In genomic region chr2:47857229-47857628, GRCm38 (mm10) we compare ENCODE assay signal across 15 mouse cellular contexts.
DNase-seq lines count a peak whose midpoint lies in the region; ATAC-seq lines count a peak whose summit lies in the region.
"Had no signal": no experiment of that assay in that cellular context is flagged by ENCODE, and none has a peak within 500 bp of the region (broad histone marks: within the 10 kb centered on the region; RNA-seq: fewer than 3 reads in every experiment).

No protein-coding gene starts in this region.

- peak; percentile 21 for DNase-seq in adrenal gland, adult 2 months
- no peak for DNase-seq in adrenal gland, adult 18-20 months (ENCODE audit: low spot score in 2 of 2)
- peak; percentile 8 to 9 for DNase-seq in heart, postnatal 10 days
- DNase-seq in heart, adult 11 months, result no peak
- peak; percentile 51 for DNase-seq in Muller cell, postnatal 12 days (ENCODE audit: inconsistent ontology term)
- DNase-seq in frontal cortex, postnatal 25 days (ENCODE audit: low spot score in 2 of 2), result no peak
- DNase-seq: cerebellum, adult 9-10 months; heart, postnatal 36 days had no signal

- H3K4me2 ChIP-seq in lung, embryonic 16.5 days (ENCODE audit: low read depth, low read length), result no peak overlapping the region
- H3K4me2 ChIP-seq: embryonic facial prominence, embryonic 12.5 days; limb, embryonic 15.5 days; neural tube, embryonic 13.5 days had no signal

- H3K9ac ChIP-seq in lung, embryonic 16.5 days (ENCODE audit: low read length), result no peak overlapping the region
- H3K9ac ChIP-seq: embryonic facial prominence, embryonic 12.5 days; limb, embryonic 15.5 days; neural tube, embryonic 13.5 days had no signal

- ATAC-seq in lung, embryonic 16.5 days (ENCODE audit: low read depth), result peak; percentile 95
- ATAC-seq in inflammation-experienced regulatory T-cells, adult 6 months, result no peak

- no peak overlapping the region for H3K27ac ChIP-seq in lung, embryonic 16.5 days (ENCODE audit: low read length)
- H3K27ac ChIP-seq: embryonic facial prominence, embryonic 12.5 days; kidney, postnatal 0 days; limb, embryonic 15.5 days; neural tube, embryonic 13.5 days had no signal

- H3K27me3 ChIP-seq in lung, embryonic 16.5 days (ENCODE audit: control insufficient read depth, insufficient read depth, low read depth, low read length), result no peaks in the 10 kb centered on the region
- H3K27me3 ChIP-seq: embryonic facial prominence, embryonic 12.5 days; limb, embryonic 15.5 days; neural tube, embryonic 13.5 days had no signal

- intact Hi-C loops in heart, postnatal 10 days (cut with DNase I), result no loop called here

- no peaks in the 10 kb centered on the region for H3K4me1 ChIP-seq in lung, embryonic 16.5 days (replicated peaks; ENCODE audit: control insufficient read depth, insufficient read depth, low read length)
- H3K4me1 ChIP-seq: embryonic facial prominence, embryonic 12.5 days; limb, embryonic 15.5 days; neural tube, embryonic 13.5 days had no signal

- no peaks in the 10 kb centered on the region for H3K9me3 ChIP-seq in lung, embryonic 16.5 days (ENCODE audit: control insufficient read depth, low read length)
- H3K9me3 ChIP-seq: embryonic facial prominence, embryonic 12.5 days; G1E; limb, embryonic 15.5 days; neural tube, embryonic 13.5 days had no signal

- no peaks in the 10 kb centered on the region for H3K36me3 ChIP-seq in lung, embryonic 16.5 days (ENCODE audit: control insufficient read depth, insufficient read depth, low read length)
- H3K36me3 ChIP-seq: embryonic facial prominence, embryonic 12.5 days; G1E; limb, embryonic 15.5 days; neural tube, embryonic 13.5 days had no signal

- WGBS in lung, embryonic 16.5 days, result 46% methylated on average over 3 of the region's 3 CpGs

- H3K4me3 ChIP-seq in lung, embryonic 16.5 days (ENCODE audit: low read length), result no peak overlapping the region
- H3K4me3 ChIP-seq: embryonic facial prominence, embryonic 12.5 days; limb, embryonic 15.5 days; neural tube, embryonic 13.5 days had no signal

Comparison
In these comparisons a context has a peak if more than half of its experiments do, and no peak if none do; other contexts are left out.
1. DNase-seq: peak in adrenal gland, adult 2 months (single experiment), heart, postnatal 10 days (2 of 2) and Muller cell, postnatal 12 days (single experiment); none in adrenal gland, adult 18-20 months (0 of 2), heart, adult 11 months (single experiment) and frontal cortex, postnatal 25 days (0 of 2).